Mouse (Mus musculus) urinary bladder, adult 18-20 months (tissue): ENCODE results near the gene Galnt9.
A peak's percentile ranks its signal among the peaks of the same experiment; 100 is the strongest.

Experiments used
- DNase-seq, 2 experiments: peaks; one replicate each; pipeline ENCODE4 v3.0.0; 2022; ENCODE audit warnings: low spot score in 2 of 2, mixed read lengths in 2 of 2

Gene Galnt9

DNA sequence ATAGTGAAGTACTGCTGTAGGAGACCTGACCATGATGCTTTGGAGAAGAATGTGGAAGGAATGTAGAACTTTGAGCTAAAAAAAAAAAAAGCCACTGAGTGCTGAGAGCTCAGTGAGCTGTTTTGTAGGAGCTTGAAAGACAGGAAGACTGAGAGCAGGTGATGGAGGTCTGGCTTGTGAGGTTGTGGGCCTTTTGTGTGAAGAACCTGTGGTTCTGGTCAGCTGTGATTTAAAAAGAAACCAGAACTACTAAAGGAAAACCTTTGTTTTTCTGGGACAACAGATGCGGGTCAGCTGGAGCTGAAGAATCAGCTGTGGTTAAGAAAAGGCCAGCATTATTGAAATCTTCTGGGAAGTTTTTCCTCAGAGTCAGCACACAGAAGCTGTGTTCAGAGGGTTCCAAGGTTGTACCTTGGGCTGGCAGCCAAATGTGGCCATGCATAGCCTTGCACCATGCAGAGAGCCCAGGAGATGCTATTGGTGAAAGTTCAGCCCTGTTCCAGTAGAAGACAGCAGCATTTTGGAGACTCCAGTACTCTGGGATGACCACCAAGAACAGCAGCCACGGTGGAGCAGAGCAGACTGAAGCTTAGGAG is 85.5 kb downstream of the Galnt9 start:
- no peak for DNase-seq

DNA sequence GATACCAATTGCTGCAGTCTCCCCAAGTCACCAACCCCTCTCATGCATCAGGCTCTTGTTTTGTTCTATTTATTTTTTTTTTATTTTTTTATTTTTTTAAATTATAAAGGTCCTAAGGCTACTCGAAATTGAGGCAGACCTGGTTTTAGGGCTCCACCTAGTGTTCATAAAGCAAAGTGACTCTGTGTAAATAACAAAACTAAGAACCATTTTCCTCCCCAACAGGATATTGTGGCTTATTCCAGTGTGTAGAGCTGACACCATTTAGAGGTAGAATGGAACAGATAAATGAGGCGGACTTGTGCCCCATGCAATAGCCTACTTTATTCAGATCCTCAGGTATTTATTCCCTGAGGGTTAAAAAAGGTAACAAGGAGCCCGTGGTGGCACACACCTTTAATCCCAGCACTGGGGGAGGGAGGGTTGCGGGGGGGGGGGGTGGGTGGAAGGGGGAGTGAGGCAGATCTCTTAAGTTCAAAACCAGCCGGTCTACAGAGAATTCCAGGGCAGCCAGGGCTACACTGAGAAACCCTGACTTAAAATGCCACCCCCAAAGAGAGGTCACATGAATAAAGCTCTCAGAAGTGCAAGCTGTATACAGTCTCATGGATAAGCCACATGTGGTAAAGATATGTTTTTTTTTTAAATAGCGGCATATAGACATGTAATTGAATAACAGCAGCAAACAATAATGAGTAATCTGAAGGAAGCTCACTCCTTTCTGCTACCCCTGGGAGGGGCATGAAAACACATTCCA is 92.0 kb downstream of the Galnt9 start:
- no peak for DNase-seq

DNA sequence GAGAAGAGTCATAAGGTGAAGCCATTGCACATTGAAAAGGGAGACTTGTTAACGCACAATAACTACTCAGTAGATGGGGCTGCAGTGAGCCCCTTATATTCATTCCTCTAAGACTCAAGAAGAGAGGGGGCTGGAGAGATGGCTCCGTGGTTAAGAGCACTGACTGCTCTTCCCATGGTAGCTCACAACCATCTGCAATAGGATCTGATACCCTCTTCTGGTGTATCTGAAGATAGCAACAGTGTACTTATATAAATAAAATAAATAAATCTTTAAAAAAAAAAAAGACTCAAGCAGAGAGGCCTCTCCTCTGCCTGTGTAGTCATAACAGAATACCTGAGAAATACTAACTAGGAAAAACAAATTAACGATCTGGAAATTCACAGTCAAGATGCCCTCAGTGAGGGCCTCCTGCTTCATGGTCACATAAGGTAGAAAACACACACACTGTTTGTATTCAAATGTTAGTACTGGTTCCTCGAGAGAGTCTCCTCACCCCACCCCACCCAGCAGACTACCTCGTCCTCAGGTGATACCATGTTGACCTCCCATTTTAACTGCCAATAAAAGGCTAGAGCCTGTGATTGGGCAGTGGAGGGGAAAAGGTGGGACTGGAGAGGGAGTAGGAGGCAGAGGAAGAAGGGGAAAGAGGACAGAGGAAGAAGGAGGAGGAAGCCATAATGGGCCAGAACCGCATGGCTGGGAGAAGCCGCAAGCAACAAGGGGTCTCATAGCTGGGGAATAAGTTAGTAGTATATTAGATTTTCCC is 94.3 kb downstream of the Galnt9 start:
- DNase-seq: no peak

DNA sequence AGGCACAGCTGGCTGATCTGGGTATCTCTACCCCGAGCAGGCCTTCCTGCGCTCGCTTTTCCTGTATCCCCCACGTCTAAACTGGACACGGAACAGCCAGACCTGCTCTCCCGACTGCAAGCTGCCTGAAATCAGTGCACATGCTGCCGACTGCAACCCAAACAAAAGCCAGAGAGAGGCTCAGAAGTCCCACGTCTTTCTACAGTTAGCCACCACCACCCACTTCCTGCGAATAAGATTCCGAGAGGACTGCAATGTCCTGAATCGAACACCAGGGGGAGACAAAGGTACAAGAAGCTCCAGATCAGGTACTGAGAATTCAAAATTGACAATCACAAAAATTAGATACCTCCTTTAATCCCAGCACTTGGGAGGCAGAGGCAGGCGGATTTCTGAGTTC is 95.3 kb downstream of the Galnt9 start:
- DNase-seq: peak; percentile 30 to 32

DNA sequence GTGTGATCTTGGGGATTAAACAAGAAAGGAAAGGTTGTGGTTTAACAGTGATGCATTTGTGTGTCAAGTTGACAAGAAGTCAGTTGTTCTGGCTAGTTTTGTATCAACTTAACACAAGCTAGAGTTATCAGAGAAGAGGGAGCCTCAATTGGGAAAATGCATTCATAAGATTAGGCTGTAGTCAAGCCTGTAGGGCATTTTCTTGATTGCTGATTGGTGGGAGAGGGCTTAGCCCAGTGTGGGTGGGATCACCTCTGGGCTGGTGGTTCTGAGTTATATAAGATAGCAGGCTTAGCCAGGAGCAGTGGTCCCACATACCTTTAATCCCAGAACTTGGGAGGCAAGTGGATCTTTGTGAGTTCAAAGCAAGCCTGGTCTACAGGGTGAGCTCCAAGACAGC is 102.2 kb downstream of the Galnt9 start:
- DNase-seq: no peak

DNA sequence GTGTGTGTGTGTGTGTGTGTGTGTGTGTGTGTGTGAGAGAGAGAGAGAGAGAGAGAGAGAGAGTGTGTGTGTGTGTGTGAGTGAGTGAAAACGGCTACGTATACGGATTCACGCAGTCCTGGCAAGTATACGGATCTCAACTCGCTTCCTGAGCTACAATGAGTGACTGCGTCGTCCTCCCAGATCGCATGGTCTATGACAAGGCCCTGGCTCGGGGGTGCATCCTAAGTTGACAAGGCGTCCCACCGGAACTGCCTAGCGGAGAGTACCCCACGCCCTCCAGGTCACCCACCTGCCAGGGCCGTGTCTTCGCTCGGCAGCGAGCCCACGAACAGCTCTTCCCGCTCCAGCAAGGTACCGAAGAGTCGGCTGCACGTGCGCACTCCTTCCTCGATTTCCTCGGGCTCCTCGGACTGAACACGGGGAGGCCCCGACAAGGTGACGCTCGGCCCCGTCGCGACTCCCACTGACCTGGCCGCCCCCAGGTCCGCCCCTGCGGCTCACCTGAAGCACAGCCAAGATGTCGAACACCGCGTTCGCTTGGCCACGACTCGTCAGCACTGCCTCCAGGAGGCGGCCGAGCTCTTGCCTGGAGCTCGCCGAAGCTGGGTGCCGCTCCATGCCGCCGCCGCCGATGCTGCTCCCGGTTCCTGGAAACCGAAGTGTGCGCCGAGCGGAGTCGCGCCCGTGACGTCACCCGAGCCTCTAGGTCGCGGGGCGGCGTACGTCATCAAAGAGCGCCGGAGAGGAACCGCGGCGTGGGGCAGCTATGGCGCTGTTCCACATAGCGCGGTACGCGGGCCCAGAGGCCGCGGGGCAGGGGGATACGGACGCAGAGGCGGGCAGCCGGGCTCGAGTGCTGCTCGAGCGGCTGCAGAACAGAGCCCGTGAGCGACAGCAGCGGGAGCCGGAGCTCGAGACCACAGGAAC is 108.8 kb downstream of the Galnt9 start, which contains the start of the genes Noc4l and Ddx51:
Gene Noc4l (minus strand): TSS at position 699 of the 930 bp plus-strand sequence.
Gene Ddx51 (plus strand): TSS at position 733 of the 930 bp plus-strand sequence.
- peak; percentile 87 to 92 for DNase-seq

DNA sequence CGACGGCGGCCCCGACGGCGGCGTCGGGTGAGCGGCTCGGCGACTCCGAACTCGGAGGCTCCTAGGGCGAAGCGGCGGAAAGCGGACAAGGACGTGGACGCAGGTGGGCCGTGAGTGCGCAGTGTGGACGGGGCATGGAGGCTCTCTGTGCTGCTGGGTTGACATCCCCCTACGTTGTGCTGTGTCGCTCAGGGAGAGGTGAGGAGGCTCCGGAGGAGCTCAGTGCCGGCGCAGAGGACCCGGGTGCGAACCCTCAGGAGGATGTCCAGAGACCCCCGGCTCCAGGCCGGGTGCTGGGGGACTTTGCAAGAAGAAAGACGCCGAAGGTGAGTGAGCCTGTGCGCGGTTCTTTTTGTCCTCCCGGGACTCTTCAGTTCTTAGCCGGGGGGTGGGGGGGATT is 109.5 kb downstream of the Galnt9 start:
- DNase-seq: no peak

DNA sequence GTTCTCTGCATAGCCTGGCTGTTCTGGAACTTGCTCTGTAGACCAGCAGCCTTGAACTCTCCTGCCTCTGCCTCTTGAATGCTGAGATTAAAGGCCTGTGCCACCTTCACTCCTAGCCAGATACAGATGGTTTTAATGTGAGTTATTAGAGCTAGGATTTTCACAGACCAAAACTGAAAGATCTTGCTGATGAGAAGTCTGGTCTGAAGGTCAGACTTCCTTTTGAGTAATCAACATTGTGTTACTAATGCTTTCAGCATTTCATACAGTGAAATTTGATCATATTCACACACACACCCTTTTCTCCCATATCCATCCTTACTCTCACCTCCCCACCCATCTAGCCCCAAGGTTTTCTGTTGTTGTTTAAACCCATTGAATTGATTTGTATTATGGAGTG is 115.5 kb downstream of the Galnt9 start:
- no peak for DNase-seq

DNA sequence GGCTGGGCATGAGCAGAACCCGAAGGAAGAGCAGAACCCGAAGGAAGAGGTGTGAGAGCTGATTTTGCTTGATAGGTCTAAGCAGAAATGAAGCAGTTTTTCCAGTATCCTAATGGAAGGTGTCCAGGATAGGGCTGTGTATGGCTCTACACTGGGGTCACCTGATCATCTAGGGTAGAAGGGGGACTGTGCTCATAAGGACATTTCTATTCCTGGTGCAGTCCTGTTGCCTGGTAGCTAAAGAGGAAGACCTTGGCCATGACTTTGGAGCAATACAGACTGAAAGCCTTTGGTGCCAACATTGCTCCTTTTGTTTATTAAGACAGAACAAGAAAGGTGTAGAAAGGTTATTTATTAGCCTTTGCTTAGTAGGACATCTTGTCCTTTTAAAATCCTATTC is 119.9 kb downstream of the Galnt9 start:
- no peak for DNase-seq

DNA sequence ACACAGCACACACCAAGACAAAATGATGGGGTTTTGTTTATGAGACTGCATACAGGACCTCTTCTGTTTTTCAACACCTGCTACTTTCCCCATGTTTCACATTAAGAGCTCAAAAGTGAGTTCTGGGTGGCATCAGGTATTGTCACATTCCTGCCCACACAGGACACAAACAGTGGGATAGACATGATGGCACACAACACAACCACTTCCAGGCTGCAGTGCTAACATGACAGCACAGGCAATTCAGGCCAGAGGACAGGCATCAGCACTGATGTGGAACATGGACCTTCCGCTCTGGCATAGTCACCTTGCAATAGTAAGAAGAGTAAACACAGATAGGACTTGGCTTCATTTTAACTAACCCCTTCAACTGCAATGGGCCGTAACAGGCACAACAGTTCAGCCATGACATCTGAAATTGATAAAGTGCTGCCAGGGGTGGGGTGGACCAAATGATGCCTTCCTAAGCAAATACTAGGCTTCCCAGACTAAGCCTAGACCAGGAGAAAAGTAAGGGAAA is 120.7 kb downstream of the Galnt9 start:
- no peak for DNase-seq

DNA sequence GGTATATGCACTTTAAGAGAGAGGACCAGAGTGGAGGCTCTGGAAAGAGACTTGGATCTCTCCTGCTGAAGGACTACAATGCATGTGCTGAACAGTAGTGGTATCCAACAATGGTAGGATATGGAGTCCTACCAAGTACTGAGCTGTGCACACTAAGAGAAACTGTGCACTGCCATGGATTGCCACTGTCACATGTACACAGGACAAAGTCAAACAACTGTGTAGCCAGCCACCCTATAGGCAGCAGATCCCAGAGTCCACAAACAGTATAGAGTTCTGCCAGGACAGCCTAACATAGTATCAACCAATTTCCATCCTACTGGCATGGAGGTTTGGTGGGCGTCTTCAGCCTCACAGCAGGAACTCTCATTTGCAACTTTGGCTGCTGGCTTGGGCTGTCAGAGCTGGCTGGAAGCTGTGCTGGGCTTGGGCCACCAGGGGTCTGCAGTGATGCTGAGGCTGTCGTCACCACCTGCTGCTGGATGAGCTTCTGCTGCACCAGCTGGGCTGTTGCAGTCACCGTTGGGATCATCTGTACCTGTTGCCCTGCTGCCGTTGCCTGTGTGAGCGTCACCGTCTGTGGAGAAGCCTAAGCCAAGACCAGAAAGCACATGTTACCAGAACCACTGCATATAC is 121.4 kb downstream of the Galnt9 start:
- DNase-seq: no peak
